Mouse (Mus musculus) natural killer cell, adult 2 months (primary cell): Measurements from ENCODE around the gene Wdr89.

ENCODE experiments used
- DNase-seq, 2 experiments: peaks; one replicate each; pipeline ENCODE4 v3.0.0; 2022; ENCODE audit warnings: low spot score in 2 of 2

The Wdr89 gene

GRCm38 (mm10) chr12:75616158-75616791, 53.1 kb downstream of the Wdr89 start:
- DNase-seq = peak in 1 of 2 experiments; percentile 14

DNA sequence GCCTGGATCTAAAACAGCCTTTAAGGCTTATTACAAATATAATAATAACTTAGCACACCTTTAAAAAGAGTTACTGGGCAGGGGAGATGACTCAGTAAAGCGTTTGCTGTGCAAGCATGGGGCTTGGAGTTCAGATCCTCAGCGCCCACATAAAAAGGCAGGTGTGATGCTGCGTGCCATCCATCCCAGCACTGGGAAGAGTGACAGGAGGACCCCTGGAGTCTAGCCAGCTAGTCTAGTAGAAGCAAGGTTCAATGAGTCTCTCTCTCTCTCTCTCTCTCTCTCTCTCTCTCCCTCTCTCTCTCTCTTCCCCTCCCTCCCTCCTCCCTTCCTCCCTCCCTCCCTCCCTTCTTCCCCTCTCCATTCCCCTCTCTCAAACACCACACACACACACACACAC, 53.8 kb downstream of the Wdr89 start:
- DNase-seq = no peak

GRCm38 (mm10) chr12:75612711-75613110, 56.6 kb downstream of the Wdr89 start:
- DNase-seq = no peak

- no peak for DNase-seq
Measured at GRCm38 (mm10) chr12:75599490-75599889, 69.8 kb downstream of the Wdr89 start.

- DNase-seq = no peak
Measured at GRCm38 (mm10) chr12:75598988-75599387, 70.3 kb downstream of the Wdr89 start.

- no peak for DNase-seq
Measured at GRCm38 (mm10) chr12:75597707-75598106, 71.6 kb downstream of the Wdr89 start.

- peak; percentile 97 to 98 for DNase-seq
Measured at GRCm38 (mm10) chr12:75596154-75597002, 73.0 kb downstream of the Wdr89 start, which contains the start of gene Ppp2r5e. Ppp2r5e (minus strand) TSS chr12:75596245.

GRCm38 (mm10) chr12:75595291-75596153, 73.8 kb downstream of the Wdr89 start:
- peak in 1 of 2 experiments; percentile 8 for DNase-seq

- no peak for DNase-seq
Measured at GRCm38 (mm10) chr12:75594404-75594803, 74.9 kb downstream of the Wdr89 start.

GRCm38 (mm10) chr12:75593817-75594216, 75.5 kb downstream of the Wdr89 start:
- no peak for DNase-seq

GRCm38 (mm10) chr12:75587501-75587900, 81.8 kb downstream of the Wdr89 start:
- no peak for DNase-seq

GRCm38 (mm10) chr12:75583776-75584175, 85.6 kb downstream of the Wdr89 start:
- no peak for DNase-seq
